Mouse (Mus musculus): ENCODE measurements around the gene Dalrd3. TPM values are rescaled to one million over a fixed set of nuclear protein-coding genes. Genes with fewer than 3 reads are reported as not detected.

The Dalrd3 gene
- polyA plus RNA-seq (2014; fragmentation: Nextera tagmentation; extraction: Ambion mirVana) = 167 and 185 TPM in 2 replicates

DNA sequence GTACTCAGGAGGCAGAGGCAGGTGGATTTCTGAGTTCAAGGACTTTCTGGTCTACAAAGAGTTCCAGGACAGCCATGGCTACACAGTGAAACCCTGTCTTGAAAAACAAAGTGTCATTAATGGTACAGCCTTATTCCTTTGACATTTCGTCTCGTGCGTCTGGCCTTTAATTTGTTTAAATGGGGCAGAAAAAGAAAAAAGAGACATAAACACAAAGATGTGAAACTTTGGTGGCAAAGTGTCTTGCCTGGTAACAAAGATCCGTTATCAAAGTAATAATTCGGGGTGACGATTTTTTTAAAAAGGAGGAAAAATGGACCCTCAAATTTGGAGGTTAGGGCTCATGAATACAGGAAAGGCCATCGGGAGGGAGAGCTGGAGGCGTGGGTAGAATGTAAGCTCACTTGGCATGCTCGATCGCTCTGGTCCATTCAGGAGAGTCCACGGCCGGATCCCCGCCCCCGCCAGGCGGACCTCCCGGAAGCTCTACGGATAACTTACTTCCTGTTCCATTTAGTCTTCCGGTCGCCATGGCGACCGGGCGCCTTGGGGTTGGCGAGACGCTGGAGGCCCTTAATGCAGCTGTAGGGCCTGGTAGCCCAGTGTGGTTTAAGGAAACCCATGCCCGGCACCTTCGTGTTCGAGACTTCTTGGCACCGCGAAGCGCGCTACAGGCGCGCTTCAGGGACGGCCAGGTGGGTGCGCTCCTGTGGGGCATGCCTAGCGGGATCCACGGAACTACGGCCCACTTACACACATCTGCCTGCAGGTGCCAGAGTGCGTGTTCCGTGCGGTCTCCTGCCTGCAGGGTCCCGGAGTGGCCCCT lies at the start of gene Dalrd3:
Gene Dalrd3 (plus strand): TSS at position 506 of the 826 bp plus-strand sequence.
- peak within 1 kb of the TSS; percentile 40 for H3K4me3 ChIP-seq (ENCODE audit: low read depth, low read length)
- 6% methylated on average over 42 of the region's 42 CpGs for whole genome bisulfite sequencing
- peak within 1 kb of the TSS; percentile 97 for H3K4me2 ChIP-seq (ENCODE audit: low read depth, low read length)
- peak; percentile 97 for DNase-seq (ENCODE audit: low spot score)
- H3K9ac ChIP-seq (replicated peaks; ENCODE audit: low read length) = peak within 1 kb of the TSS; percentile 63
- no peaks in the 10 kb centered on the region for H3K9me3 ChIP-seq (replicated peaks; ENCODE audit: control insufficient read depth, low read length)
- H3K27ac ChIP-seq (replicated peaks; ENCODE audit: low read depth, low read length) = peak within 1 kb of the TSS; percentile 41
- H3K4me1 ChIP-seq (ENCODE audit: control insufficient read depth, insufficient read depth, low read length) = peaks cover 12% of the 10 kb centered on the region
- H3K36me3 ChIP-seq (replicated peaks; ENCODE audit: control insufficient read depth, insufficient read depth, low read depth, low read length) = peaks cover 21% of the 10 kb centered on the region
- no peaks in the 10 kb centered on the region for H3K27me3 ChIP-seq (ENCODE audit: control insufficient read depth, insufficient read depth, low read length)
- ATAC-seq (replicated peaks; ENCODE audit: insufficient number of reproducible peaks, low FRiP score, low TSS enrichment, low read depth) = peak; percentile 65

DNA sequence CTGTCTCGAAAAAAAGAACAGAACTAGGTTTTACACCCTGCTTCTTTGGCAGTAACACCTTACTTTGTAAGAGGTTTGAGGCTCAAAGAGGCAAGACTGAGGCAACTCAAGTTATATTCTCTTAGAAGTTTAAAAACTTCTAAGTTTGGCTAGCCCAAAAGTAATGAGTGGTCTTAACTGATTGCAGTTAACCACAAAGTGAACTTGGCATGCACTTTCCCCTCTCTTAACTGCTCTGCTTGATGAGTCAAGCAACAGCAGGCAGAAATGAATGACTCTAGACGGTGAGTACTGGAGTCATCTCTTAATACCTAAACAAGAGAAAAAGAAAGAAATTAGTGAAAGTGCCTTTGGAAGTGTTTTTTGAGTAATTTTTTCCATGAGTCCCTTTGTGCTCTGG lies 48.1 kb upstream of the Dalrd3 start:
- WGBS = 82% methylated on average over 2 of the region's 2 CpGs
- ATAC-seq (replicated peaks; ENCODE audit: insufficient number of reproducible peaks, low FRiP score, low TSS enrichment, low read depth) (no peak), DNase-seq (ENCODE audit: low spot score) (no peak)
- H3K9ac ChIP-seq (replicated peaks; ENCODE audit: low read length) = no peak overlapping the region
- no peaks in the 10 kb centered on the region for H3K36me3 ChIP-seq (replicated peaks; ENCODE audit: control insufficient read depth, insufficient read depth, low read depth, low read length)
- H3K9me3 ChIP-seq (replicated peaks; ENCODE audit: control insufficient read depth, low read length) = no peaks in the 10 kb centered on the region
- H3K4me3 ChIP-seq (ENCODE audit: low read depth, low read length) = no peak overlapping the region
- no peak overlapping the region for H3K4me2 ChIP-seq (ENCODE audit: low read depth, low read length)
- H3K4me1 ChIP-seq (ENCODE audit: control insufficient read depth, insufficient read depth, low read length) = no peaks in the 10 kb centered on the region
- H3K27ac ChIP-seq (replicated peaks; ENCODE audit: low read depth, low read length) = no peak overlapping the region
- no peaks in the 10 kb centered on the region for H3K27me3 ChIP-seq (ENCODE audit: control insufficient read depth, insufficient read depth, low read length)

DNA sequence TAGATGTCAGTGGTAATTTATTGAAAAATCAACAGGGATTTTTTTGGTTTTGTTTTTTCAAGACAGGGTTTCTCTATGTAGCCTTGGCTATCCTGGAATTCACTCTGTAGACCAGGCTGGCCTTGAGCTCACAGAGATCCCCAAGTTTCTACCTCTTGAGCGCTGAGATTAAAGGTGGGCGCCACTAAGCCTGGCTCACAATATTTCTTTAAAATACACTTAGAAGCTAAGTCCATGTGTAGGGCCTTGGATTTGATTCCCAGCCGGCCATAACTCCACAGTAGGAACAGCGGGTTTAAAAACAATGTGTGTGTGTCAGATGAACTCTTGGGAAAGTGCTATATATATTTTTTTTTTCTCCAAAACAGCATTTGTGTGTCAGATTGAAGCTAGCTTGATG lies 46.3 kb upstream of the Dalrd3 start:
- Histone ChIP-seq H3K4me1 (ENCODE audit: control insufficient read depth, insufficient read depth, low read length) (no peaks in the 10 kb centered on the region), H3K4me3 (ENCODE audit: low read depth, low read length) (no peak overlapping the region), H3K27me3 (ENCODE audit: control insufficient read depth, insufficient read depth, low read length) (no peaks in the 10 kb centered on the region), H3K9me3 (replicated peaks; ENCODE audit: control insufficient read depth, low read length) (no peaks in the 10 kb centered on the region), H3K4me2 (ENCODE audit: low read depth, low read length) (no peak overlapping the region), H3K27ac (replicated peaks; ENCODE audit: low read depth, low read length) (no peak overlapping the region), H3K9ac (replicated peaks; ENCODE audit: low read length) (no peak overlapping the region), H3K36me3 (replicated peaks; ENCODE audit: control insufficient read depth, insufficient read depth, low read depth, low read length) (no peaks in the 10 kb centered on the region)
- ATAC-seq (replicated peaks; ENCODE audit: insufficient number of reproducible peaks, low FRiP score, low TSS enrichment, low read depth) (no peak), DNase-seq (ENCODE audit: low spot score) (no peak)
- 97% methylated on average over 4 of the region's 4 CpGs for WGBS

DNA sequence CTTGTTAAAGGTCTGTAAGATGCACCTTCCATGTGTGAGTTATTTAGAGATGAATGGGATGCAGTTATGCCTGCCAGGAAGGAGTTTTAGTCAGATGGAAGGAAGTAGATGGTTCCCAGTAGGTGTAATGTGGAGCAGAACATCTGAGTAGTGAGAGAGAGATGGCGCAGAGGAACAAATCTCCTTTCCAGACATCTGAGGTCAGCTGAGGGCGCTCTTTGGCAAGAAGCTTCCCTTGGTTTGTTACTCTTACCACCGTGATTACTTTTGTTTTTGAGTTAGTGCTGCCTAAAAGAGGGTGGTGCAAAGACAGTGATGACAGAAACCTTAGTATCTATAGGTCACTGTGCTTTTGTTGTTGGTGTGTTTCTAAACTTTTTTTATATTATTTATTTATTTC lies 44.3 kb upstream of the Dalrd3 start:
- no peak for ATAC-seq (replicated peaks; ENCODE audit: insufficient number of reproducible peaks, low FRiP score, low TSS enrichment, low read depth)
- 95% methylated on average over 3 of the region's 3 CpGs for WGBS

DNA sequence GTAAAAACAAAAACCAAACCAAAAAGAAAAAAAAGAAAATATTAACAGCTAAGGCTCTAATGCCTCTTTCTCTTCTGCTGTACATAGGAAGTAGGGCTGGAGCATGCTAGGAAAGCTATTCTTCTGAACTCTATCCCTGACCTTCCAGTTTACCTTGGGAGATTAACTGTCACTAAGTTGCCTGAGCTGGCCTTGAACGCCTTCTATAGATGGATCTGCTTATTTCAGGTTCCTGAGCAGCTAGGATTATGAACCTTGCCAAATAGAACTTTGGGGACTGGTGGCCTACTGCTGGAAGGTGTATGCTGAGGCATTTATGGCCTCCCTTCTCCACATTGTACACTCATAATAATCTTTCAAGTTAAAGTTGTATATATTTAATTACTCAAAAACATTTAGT lies 38.7 kb upstream of the Dalrd3 start:
- Histone ChIP-seq H3K9me3 (replicated peaks; ENCODE audit: control insufficient read depth, low read length) (no peaks in the 10 kb centered on the region), H3K27me3 (ENCODE audit: control insufficient read depth, insufficient read depth, low read length) (no peaks in the 10 kb centered on the region), H3K27ac (replicated peaks; ENCODE audit: low read depth, low read length) (no peak overlapping the region), H3K4me1 (ENCODE audit: control insufficient read depth, insufficient read depth, low read length) (no peaks in the 10 kb centered on the region), H3K4me2 (ENCODE audit: low read depth, low read length) (no peak overlapping the region), H3K4me3 (ENCODE audit: low read depth, low read length) (no peak overlapping the region), H3K9ac (replicated peaks; ENCODE audit: low read length) (no peak overlapping the region), H3K36me3 (replicated peaks; ENCODE audit: control insufficient read depth, insufficient read depth, low read depth, low read length) (peaks cover 30% of the 10 kb centered on the region)
- DNase-seq (ENCODE audit: low spot score) (no peak), ATAC-seq (replicated peaks; ENCODE audit: insufficient number of reproducible peaks, low FRiP score, low TSS enrichment, low read depth) (no peak)
- 94% methylated on average over 1 of the region's 1 CpGs for WGBS

More for the DNA sequence above, 44.3 kb upstream of the Dalrd3 start:
- H3K4me2 ChIP-seq (ENCODE audit: low read depth, low read length) = no peak overlapping the region
- no peaks in the 10 kb centered on the region for H3K27me3 ChIP-seq (ENCODE audit: control insufficient read depth, insufficient read depth, low read length)
- no peak overlapping the region for H3K4me3 ChIP-seq (ENCODE audit: low read depth, low read length)
- no peak overlapping the region for H3K27ac ChIP-seq (replicated peaks; ENCODE audit: low read depth, low read length)
- no peak overlapping the region for H3K9ac ChIP-seq (replicated peaks; ENCODE audit: low read length)
- H3K9me3 ChIP-seq (replicated peaks; ENCODE audit: control insufficient read depth, low read length) = no peaks in the 10 kb centered on the region
- H3K4me1 ChIP-seq (ENCODE audit: control insufficient read depth, insufficient read depth, low read length) = no peaks in the 10 kb centered on the region
- DNase-seq (ENCODE audit: low spot score) = no peak
- H3K36me3 ChIP-seq (replicated peaks; ENCODE audit: control insufficient read depth, insufficient read depth, low read depth, low read length) = peaks cover 6% of the 10 kb centered on the region

DNA sequence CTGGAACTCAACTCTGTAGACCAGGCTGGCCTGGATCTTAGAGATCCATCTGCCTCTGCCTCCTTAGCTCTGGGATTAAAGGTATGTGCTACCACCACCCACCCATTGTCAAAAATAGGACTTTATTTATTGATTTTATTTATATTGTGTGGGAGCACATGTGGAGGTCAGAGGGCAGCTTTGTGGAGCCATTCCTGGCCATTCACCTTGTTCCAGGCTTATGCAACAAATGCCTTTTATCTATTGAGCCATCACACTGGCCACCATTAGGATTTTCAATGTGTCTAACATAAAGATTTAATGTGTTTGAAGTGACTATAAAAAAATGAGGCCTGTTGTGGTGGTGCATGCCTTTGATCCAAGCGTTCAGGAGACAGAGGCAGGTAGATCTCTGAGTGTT lies 38.2 kb upstream of the Dalrd3 start:
- H3K27me3 ChIP-seq (ENCODE audit: control insufficient read depth, insufficient read depth, low read length) = no peaks in the 10 kb centered on the region
- H3K4me2 ChIP-seq (ENCODE audit: low read depth, low read length) = no peak overlapping the region
- WGBS = 92% methylated on average over 1 of the region's 1 CpGs
- H3K4me1 ChIP-seq (ENCODE audit: control insufficient read depth, insufficient read depth, low read length) = no peaks in the 10 kb centered on the region
- H3K9me3 ChIP-seq (replicated peaks; ENCODE audit: control insufficient read depth, low read length) = no peaks in the 10 kb centered on the region
- no peak for DNase-seq (ENCODE audit: low spot score)
- no peak for ATAC-seq (replicated peaks; ENCODE audit: insufficient number of reproducible peaks, low FRiP score, low TSS enrichment, low read depth)
- H3K9ac ChIP-seq (replicated peaks; ENCODE audit: low read length) = no peak overlapping the region
- H3K27ac ChIP-seq (replicated peaks; ENCODE audit: low read depth, low read length) = no peak overlapping the region
- no peak overlapping the region for H3K4me3 ChIP-seq (ENCODE audit: low read depth, low read length)
- peaks cover 30% of the 10 kb centered on the region for H3K36me3 ChIP-seq (replicated peaks; ENCODE audit: control insufficient read depth, insufficient read depth, low read depth, low read length)

DNA sequence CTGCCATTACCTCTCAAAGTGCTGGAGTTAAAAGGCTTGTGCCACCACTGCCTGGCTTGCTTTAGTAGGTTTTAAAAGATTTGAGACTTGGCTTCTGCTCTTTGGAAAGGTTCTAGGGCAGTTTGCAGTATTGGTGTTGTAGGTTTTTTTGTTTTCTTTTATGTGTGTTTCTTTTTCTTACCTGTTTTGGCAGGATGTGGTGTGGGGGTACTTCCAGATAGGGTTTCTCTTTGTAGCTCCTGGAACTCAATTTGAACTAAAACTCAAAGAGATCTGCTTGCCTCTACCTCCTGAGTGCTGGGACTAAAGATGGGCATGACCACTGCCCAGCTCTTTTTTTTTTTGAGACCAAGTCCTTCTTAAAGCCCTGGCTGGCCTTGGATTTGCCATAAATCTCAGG lies 28.8 kb upstream of the Dalrd3 start:
- no peak for DNase-seq (ENCODE audit: low spot score)
- Histone ChIP-seq H3K36me3 (replicated peaks; ENCODE audit: control insufficient read depth, insufficient read depth, low read depth, low read length) (peaks cover 30% of the 10 kb centered on the region), H3K27me3 (ENCODE audit: control insufficient read depth, insufficient read depth, low read length) (no peaks in the 10 kb centered on the region), H3K9me3 (replicated peaks; ENCODE audit: control insufficient read depth, low read length) (no peaks in the 10 kb centered on the region), H3K27ac (replicated peaks; ENCODE audit: low read depth, low read length) (no peak overlapping the region), H3K4me1 (ENCODE audit: control insufficient read depth, insufficient read depth, low read length) (no peaks in the 10 kb centered on the region), H3K9ac (replicated peaks; ENCODE audit: low read length) (no peak overlapping the region), H3K4me3 (ENCODE audit: low read depth, low read length) (no peak overlapping the region), H3K4me2 (ENCODE audit: low read depth, low read length) (no peak overlapping the region)
- no peak for ATAC-seq (replicated peaks; ENCODE audit: insufficient number of reproducible peaks, low FRiP score, low TSS enrichment, low read depth)

DNA sequence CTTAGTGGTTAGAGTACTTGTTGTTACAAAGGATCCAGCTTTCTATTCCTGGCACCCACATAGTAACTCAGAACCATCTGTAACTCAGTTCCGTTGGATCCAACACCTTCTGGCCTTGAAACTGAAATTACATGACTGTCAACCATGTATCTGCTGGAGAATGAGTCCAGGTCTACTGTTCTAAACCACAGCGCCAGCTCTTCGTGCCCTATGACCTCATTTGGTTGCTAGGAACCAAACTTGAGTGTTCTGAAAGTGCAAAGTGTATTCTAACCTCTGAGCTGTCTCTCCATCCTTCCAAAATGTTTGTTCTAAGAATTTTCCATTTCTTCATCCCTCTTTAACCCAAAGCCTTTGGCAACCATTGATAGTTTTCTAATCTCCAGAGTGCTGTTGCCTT lies 23.7 kb upstream of the Dalrd3 start:
- no peak for DNase-seq (ENCODE audit: low spot score)
- Histone ChIP-seq H3K27ac (replicated peaks; ENCODE audit: low read depth, low read length) (no peak overlapping the region), H3K36me3 (replicated peaks; ENCODE audit: control insufficient read depth, insufficient read depth, low read depth, low read length) (peaks cover 29% of the 10 kb centered on the region), H3K9me3 (replicated peaks; ENCODE audit: control insufficient read depth, low read length) (no peaks in the 10 kb centered on the region), H3K4me2 (ENCODE audit: low read depth, low read length) (no peak overlapping the region), H3K4me1 (ENCODE audit: control insufficient read depth, insufficient read depth, low read length) (no peaks in the 10 kb centered on the region), H3K4me3 (ENCODE audit: low read depth, low read length) (no peak overlapping the region), H3K9ac (replicated peaks; ENCODE audit: low read length) (no peak overlapping the region), H3K27me3 (ENCODE audit: control insufficient read depth, insufficient read depth, low read length) (no peaks in the 10 kb centered on the region)
- no peak for ATAC-seq (replicated peaks; ENCODE audit: insufficient number of reproducible peaks, low FRiP score, low TSS enrichment, low read depth)
- WGBS = 95% methylated on average over 3 of the region's 3 CpGs
